Mouse (Mus musculus): ENCODE data around the gene Slc4a8. TPM values are rescaled to one million over a fixed set of nuclear protein-coding genes. Genes with fewer than 3 reads are reported as not detected.
"Not testable (repeated sequence)": the region's sequence is repeated elsewhere in the genome, so short reads cannot be mapped to it uniquely, and the experiment has no call there.

Slc4a8 gene
- polyA plus RNA-seq, 1 experiment from 2014 or later: 7.9 TPM

DNA sequence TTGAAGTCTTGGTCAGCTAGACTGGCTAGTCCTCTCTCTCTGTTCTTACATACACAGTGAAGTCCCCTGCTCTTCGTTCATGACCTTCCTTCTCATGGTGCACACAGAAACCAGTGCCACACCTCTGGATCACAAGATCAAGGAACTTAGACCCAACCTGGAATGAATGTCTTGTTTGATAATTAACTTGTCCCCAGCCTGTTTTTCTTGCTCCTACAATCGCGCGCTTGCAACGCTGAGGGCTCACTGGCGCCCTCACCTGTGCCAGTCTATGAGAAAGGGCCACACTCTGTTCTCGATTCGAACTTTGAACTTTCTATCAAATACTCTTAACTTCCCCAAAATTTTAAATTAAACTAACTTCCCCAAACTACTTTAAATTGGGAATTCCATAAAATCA lies 60.3 kb downstream of the Slc4a8 start:
- Histone ChIP-seq H3K4me1 (ENCODE audit: control insufficient read depth, insufficient read depth, low read length) (no peaks in the 10 kb centered on the region), H3K36me3 (ENCODE audit: control insufficient read depth, insufficient read depth, low read length) (no peaks in the 10 kb centered on the region), H3K9me3 (ENCODE audit: control insufficient read depth, low read length) (no peaks in the 10 kb centered on the region), H3K9ac (ENCODE audit: low read length) (no peak overlapping the region), H3K4me2 (ENCODE audit: low read depth) (no peak overlapping the region), H3K27me3 (ENCODE audit: control insufficient read depth, insufficient read depth, low read length) (0 out of 2 replicates have a peak, but pooled peaks cover 5% of the 10 kb centered on the region), H3K27ac (ENCODE audit: low read depth, low read length) (no peak overlapping the region), H3K4me3 (ENCODE audit: low read depth, low read length) (no peak overlapping the region)
- DNase-seq (ENCODE audit: low spot score) (no peak), ATAC-seq (ENCODE audit: insufficient read depth, low FRiP score, low TSS enrichment) (no peak)
- 61% methylated on average over 8 of the region's 8 CpGs for WGBS

DNA sequence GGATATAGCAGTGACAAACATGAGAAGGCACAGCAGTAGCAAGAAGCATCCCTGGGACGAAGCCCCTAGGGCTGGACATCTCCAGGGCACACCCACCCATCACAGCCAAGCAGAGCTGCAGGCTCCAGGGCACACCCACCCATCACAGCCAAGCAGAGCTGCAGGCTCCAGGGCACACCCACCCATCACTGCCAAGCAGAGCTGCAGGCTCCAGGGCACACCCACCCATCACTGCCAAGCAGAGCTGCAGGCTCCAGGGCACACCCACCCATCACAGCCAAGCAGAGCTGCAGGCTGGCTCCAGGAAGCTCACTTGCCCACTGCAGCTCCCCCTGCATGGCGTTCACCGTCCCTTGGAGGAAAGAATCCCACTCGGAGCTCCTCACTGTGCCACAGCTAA lies 60.8 kb downstream of the Slc4a8 start:
- H3K36me3 ChIP-seq (ENCODE audit: control insufficient read depth, insufficient read depth, low read length); H3K4me2 ChIP-seq (ENCODE audit: low read depth); H3K9me3 ChIP-seq (ENCODE audit: control insufficient read depth, low read length); H3K27me3 ChIP-seq (ENCODE audit: control insufficient read depth, insufficient read depth, low read length); H3K9ac ChIP-seq (ENCODE audit: low read length); DNase-seq (ENCODE audit: low spot score); H3K27ac ChIP-seq (ENCODE audit: low read depth, low read length); H3K4me1 ChIP-seq (ENCODE audit: control insufficient read depth, insufficient read depth, low read length); H3K4me3 ChIP-seq (ENCODE audit: low read depth, low read length); ATAC-seq (ENCODE audit: insufficient read depth, low FRiP score, low TSS enrichment): not testable (repeated sequence)
- 81% methylated on average over 4 of the region's 4 CpGs for WGBS

DNA sequence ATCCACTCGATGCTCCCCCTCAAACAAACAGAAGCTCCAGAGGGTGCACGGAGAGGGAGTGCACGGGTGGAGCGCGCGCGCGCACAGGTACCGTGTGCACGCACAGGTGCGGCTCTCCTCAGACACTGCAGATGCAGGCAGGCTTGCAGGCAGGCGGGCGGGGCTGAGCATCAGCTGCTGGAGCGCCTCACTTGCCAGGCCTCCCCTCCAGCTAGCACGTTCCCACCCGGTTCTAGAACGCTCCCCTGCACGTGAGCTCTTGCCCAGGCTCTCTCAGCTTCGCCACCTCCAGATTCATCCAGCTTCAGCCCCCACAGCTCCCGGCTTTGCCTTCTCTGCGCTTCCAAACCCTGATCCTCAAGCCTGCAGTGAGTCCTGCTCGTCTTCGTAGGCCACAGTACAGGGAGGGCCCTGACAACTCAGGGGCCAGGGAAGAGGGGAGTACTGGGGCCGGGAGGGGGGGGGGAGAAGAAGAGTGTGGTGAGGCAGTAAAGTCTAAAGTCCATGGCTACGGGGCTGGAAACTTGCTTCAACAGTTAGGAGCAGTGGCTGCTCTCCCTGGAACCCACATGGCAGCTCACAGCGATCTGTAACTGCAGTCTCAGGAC lies 63.8 kb downstream of the Slc4a8 start:
- no peaks in the 10 kb centered on the region for H3K4me1 ChIP-seq (ENCODE audit: control insufficient read depth, insufficient read depth, low read length)
- H3K27ac ChIP-seq (ENCODE audit: low read depth, low read length): no peak overlapping the region
- no peaks in the 10 kb centered on the region for H3K9me3 ChIP-seq (ENCODE audit: control insufficient read depth, low read length)
- H3K36me3 ChIP-seq (ENCODE audit: control insufficient read depth, insufficient read depth, low read length): no peaks in the 10 kb centered on the region
- H3K4me3 ChIP-seq (ENCODE audit: low read depth, low read length): no peak overlapping the region
- 0 out of 2 replicates have a peak, but pooled peaks cover 5% of the 10 kb centered on the region for H3K27me3 ChIP-seq (ENCODE audit: control insufficient read depth, insufficient read depth, low read length)
- no peak for ATAC-seq (ENCODE audit: insufficient read depth, low FRiP score, low TSS enrichment)
- H3K9ac ChIP-seq (ENCODE audit: low read length): no peak overlapping the region
- no peak for DNase-seq (ENCODE audit: low spot score)
- H3K4me2 ChIP-seq (ENCODE audit: low read depth): peak overlapping the region; percentile 17; the same call in 1 of the 2 replicates
- 21% methylated on average over 26 of the region's 26 CpGs for WGBS

DNA sequence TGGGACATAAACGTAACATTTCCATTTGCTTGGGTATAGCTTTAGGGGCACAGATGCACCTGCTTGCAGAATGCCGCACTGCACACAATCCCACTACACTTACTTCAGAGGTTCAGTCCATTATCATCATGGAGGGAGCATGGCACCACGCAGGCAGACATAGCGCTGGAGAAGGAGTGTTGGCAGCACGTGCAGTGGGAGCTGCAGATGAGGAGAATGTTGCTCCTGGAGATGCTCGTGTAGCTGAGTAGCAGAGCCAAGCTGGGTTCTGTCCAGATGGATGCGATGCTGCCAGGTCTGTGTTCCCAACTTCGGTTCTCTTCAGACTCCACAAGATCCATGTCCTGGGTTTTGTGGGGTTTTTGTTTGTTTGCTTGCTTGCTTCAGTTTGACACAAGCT lies 64.5 kb downstream of the Slc4a8 start:
- H3K4me1 ChIP-seq (ENCODE audit: control insufficient read depth, insufficient read depth, low read length): no peaks in the 10 kb centered on the region
- no peaks in the 10 kb centered on the region for H3K9me3 ChIP-seq (ENCODE audit: control insufficient read depth, low read length)
- H3K9ac ChIP-seq (ENCODE audit: low read length): no peak overlapping the region
- DNase-seq (ENCODE audit: low spot score) (no peak), ATAC-seq (ENCODE audit: insufficient read depth, low FRiP score, low TSS enrichment) (no peak)
- H3K27me3 ChIP-seq (ENCODE audit: control insufficient read depth, insufficient read depth, low read length): 0 out of 2 replicates have a peak, but pooled peaks cover 5% of the 10 kb centered on the region
- no peak overlapping the region for H3K4me3 ChIP-seq (ENCODE audit: low read depth, low read length)
- no peaks in the 10 kb centered on the region for H3K36me3 ChIP-seq (ENCODE audit: control insufficient read depth, insufficient read depth, low read length)
- WGBS: 89% methylated on average over 8 of the region's 8 CpGs
- H3K4me2 ChIP-seq (ENCODE audit: low read depth): no peak overlapping the region
- no peak overlapping the region for H3K27ac ChIP-seq (ENCODE audit: low read depth, low read length)

DNA sequence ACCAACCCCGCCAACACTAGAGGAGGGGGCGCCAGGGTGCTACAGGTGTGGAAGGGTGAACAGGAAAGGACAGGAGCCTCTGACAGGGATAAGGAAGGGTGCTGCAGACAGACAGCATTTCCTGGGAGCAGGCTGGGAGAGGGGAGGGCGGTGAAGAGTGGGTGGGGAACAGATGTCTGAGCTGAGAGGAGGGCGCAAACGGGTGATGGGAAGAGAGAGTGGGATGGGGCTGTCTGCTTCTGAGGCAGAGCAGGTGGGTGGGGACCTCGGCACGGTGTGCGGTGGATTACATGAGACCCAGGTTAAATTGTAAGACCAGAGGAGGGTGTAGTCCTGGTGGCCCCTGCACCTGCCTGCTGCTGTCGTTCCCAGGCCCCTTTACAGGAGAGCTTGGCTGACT lies 68.2 kb downstream of the Slc4a8 start:
- DNase-seq (ENCODE audit: low spot score): no peak
- H3K27me3 ChIP-seq (ENCODE audit: control insufficient read depth, insufficient read depth, low read length): 0 out of 2 replicates have a peak, but pooled peaks cover 5% of the 10 kb centered on the region
- H3K9ac ChIP-seq (ENCODE audit: low read length): no peak overlapping the region
- no peak overlapping the region for H3K27ac ChIP-seq (ENCODE audit: low read depth, low read length)
- no peak overlapping the region for H3K4me3 ChIP-seq (ENCODE audit: low read depth, low read length)
- no peak overlapping the region for H3K4me2 ChIP-seq (ENCODE audit: low read depth)
- 89% methylated on average over 9 of the region's 9 CpGs for WGBS
- H3K4me1 ChIP-seq (ENCODE audit: control insufficient read depth, insufficient read depth, low read length): no peaks in the 10 kb centered on the region
- H3K36me3 ChIP-seq (ENCODE audit: control insufficient read depth, insufficient read depth, low read length): no peaks in the 10 kb centered on the region
- H3K9me3 ChIP-seq (ENCODE audit: control insufficient read depth, low read length): no peaks in the 10 kb centered on the region
- no peak; the same call in 1 of the 2 replicates for ATAC-seq (ENCODE audit: insufficient read depth, low FRiP score, low TSS enrichment)

DNA sequence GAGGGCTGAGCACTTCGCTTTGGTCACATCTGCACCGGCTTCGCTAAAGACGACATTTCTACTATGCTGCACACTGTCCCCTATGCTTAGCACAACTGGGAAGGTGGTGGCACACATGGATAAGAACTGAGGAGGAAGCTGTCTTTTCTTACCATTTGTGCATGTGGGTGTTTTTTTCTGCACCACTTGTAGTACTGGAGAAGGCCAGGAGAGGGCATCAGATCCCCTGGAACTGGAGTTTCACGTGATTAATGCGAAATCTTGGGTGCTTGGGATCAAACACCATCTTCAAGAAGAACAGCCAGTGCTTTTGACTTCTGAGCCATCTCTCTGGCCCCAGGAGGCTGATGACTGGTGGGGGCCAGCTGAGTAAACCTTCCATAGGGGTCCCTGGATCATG lies 69.1 kb downstream of the Slc4a8 start:
- 58% methylated on average over 6 of the region's 6 CpGs for WGBS
- DNase-seq (ENCODE audit: low spot score): peak; percentile 44

DNA sequence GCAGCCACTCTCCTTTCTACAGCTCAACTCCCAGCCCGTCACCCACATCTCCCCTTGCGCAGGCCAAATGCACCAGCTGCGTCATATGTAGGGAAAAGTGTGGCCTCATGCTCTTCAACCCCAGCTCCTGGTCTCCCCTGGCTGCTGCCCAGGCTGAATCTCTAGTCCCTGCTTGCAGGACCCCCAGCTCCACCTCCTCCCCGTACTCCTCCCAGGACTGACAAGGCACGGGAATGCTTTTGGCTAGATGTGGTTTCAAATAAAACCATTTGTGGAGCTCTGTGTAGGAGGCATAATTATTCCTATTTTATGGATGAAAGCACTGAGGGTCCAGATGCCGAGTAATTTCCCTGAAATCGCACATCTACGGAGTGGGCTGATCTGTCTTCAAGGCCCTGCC lies 70.6 kb downstream of the Slc4a8 start:
- Histone ChIP-seq H3K27me3 (ENCODE audit: control insufficient read depth, insufficient read depth, low read length) (no peaks in the 10 kb centered on the region), H3K27ac (ENCODE audit: low read depth, low read length) (no peak overlapping the region), H3K4me2 (ENCODE audit: low read depth) (no peak overlapping the region), H3K4me3 (ENCODE audit: low read depth, low read length) (no peak overlapping the region), H3K9ac (ENCODE audit: low read length) (no peak overlapping the region), H3K4me1 (ENCODE audit: control insufficient read depth, insufficient read depth, low read length) (no peaks in the 10 kb centered on the region), H3K9me3 (ENCODE audit: control insufficient read depth, low read length) (no peaks in the 10 kb centered on the region), H3K36me3 (ENCODE audit: control insufficient read depth, insufficient read depth, low read length) (no peaks in the 10 kb centered on the region)
- no peak for DNase-seq (ENCODE audit: low spot score)
- 87% methylated on average over 8 of the region's 8 CpGs for WGBS
- ATAC-seq (ENCODE audit: insufficient read depth, low FRiP score, low TSS enrichment): no peak

More for the DNA sequence above, 69.1 kb downstream of the Slc4a8 start:
- H3K4me2 ChIP-seq (ENCODE audit: low read depth): no peak overlapping the region
- 0 out of 2 replicates have a peak, but pooled peaks cover under 1% of the 10 kb centered on the region for H3K27me3 ChIP-seq (ENCODE audit: control insufficient read depth, insufficient read depth, low read length)
- H3K9me3 ChIP-seq (ENCODE audit: control insufficient read depth, low read length): no peaks in the 10 kb centered on the region
- H3K9ac ChIP-seq (ENCODE audit: low read length): no peak overlapping the region
- ATAC-seq (ENCODE audit: insufficient read depth, low FRiP score, low TSS enrichment): no peak
- H3K4me1 ChIP-seq (ENCODE audit: control insufficient read depth, insufficient read depth, low read length): no peaks in the 10 kb centered on the region
- no peaks in the 10 kb centered on the region for H3K36me3 ChIP-seq (ENCODE audit: control insufficient read depth, insufficient read depth, low read length)
- no peak overlapping the region for H3K27ac ChIP-seq (ENCODE audit: low read depth, low read length)
- no peak overlapping the region for H3K4me3 ChIP-seq (ENCODE audit: low read depth, low read length)

DNA sequence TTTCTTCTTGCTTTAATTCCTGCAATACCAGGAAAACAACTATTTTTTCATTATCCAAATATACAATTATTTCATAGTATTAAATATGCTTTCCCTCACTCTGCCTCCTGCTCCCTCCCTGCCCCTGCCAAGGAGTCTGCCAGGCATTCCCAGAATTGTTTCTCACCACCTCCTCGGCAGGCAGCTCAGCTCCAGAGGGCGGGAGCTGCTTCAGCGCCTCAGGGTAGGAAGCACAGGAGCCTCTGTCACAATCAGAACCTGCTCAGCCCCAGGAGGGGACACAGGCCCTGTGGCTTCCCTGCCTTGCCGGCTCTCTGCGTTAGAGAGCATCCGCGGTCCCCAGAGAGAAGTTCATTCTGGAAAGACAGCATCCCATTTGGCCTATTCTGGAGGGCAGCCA lies 71.2 kb downstream of the Slc4a8 start:
- no peak for ATAC-seq (ENCODE audit: insufficient read depth, low FRiP score, low TSS enrichment)
- WGBS: 38% methylated on average over 7 of the region's 7 CpGs
- no peak overlapping the region for H3K4me2 ChIP-seq (ENCODE audit: low read depth)

DNA sequence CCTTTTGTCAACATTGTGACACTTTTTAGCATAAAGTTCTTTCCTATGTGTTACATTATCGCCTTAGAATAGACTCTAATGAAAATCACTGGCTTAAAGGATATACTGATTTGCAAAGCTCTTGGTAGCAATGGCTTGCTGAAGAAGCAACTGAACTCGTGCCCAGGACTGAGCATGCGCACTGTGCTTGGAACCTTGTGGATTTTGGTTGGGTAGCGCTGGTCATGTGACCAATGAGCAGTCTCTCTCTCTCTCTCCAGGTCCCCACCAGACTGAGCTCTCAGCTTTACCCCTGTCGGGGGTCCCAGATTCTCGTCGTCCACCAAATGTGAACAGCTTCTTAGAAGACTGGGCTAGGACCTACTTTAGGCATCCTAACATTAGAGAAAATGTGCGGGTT lies 75.2 kb downstream of the Slc4a8 start:
- no peaks in the 10 kb centered on the region for H3K4me1 ChIP-seq (ENCODE audit: control insufficient read depth, insufficient read depth, low read length)
- whole genome bisulfite sequencing: 79% methylated on average over 8 of the region's 8 CpGs
- no peak overlapping the region for H3K4me2 ChIP-seq (ENCODE audit: low read depth)
- no peaks in the 10 kb centered on the region for H3K9me3 ChIP-seq (ENCODE audit: control insufficient read depth, low read length)
- no peak overlapping the region for H3K27ac ChIP-seq (ENCODE audit: low read depth, low read length)
- ATAC-seq (ENCODE audit: insufficient read depth, low FRiP score, low TSS enrichment) (no peak), DNase-seq (ENCODE audit: low spot score) (no peak)
- H3K4me3 ChIP-seq (ENCODE audit: low read depth, low read length): no peak overlapping the region
- H3K36me3 ChIP-seq (ENCODE audit: control insufficient read depth, insufficient read depth, low read length): no peaks in the 10 kb centered on the region
- no peak overlapping the region for H3K9ac ChIP-seq (ENCODE audit: low read length)
- no peaks in the 10 kb centered on the region for H3K27me3 ChIP-seq (ENCODE audit: control insufficient read depth, insufficient read depth, low read length)

More for the DNA sequence above, 71.2 kb downstream of the Slc4a8 start:
- H3K4me1 ChIP-seq (ENCODE audit: control insufficient read depth, insufficient read depth, low read length): no peaks in the 10 kb centered on the region
- H3K36me3 ChIP-seq (ENCODE audit: control insufficient read depth, insufficient read depth, low read length): no peaks in the 10 kb centered on the region
- H3K27ac ChIP-seq (ENCODE audit: low read depth, low read length): no peak overlapping the region
- H3K9me3 ChIP-seq (ENCODE audit: control insufficient read depth, low read length): no peaks in the 10 kb centered on the region
- H3K4me3 ChIP-seq (ENCODE audit: low read depth, low read length): no peak overlapping the region
- no peak for DNase-seq (ENCODE audit: low spot score)
- no peaks in the 10 kb centered on the region for H3K27me3 ChIP-seq (ENCODE audit: control insufficient read depth, insufficient read depth, low read length)
- no peak overlapping the region for H3K9ac ChIP-seq (ENCODE audit: low read length)

Data from neural tube, embryonic 11.5 days (tissue).